Mouse (Mus musculus) thymus, adult 2 months (tissue): ENCODE measurements around the gene Nfya. TPM values are rescaled to one million over a fixed set of nuclear protein-coding genes. Genes with fewer than 3 reads are reported as not detected.

Experiments
- DNase-seq: peaks from one replicate; pipeline ENCODE4 v3.0.0; 2021
- H3K27ac ChIP-seq: fragments of 200-500 bp; 2 replicates; pipeline ENCODE4 v1.5.1; 2012; ENCODE audit warnings: low read length, control low read depth; ENCODE audit not compliant: control insufficient read depth, insufficient read depth
- H3K27me3 ChIP-seq: fragments of 200-500 bp; 2 replicates; pipeline ENCODE4 v1.6.1; 2012; ENCODE audit warnings: mild to moderate bottlenecking, low read length, moderate library complexity, mixed read lengths; ENCODE audit not compliant: control insufficient read depth, insufficient read depth
- H3K36me3 ChIP-seq: fragments of 200-500 bp; 2 replicates; pipeline ENCODE4 v1.6.1; 2012; ENCODE audit warnings: mild to moderate bottlenecking, low read length, moderate library complexity; ENCODE audit not compliant: control insufficient read depth, insufficient read depth
- H3K4me1 ChIP-seq: fragments of 200-500 bp; replicated peaks from 2 replicates; pipeline ENCODE4 v1.6.1; 2012; ENCODE audit warnings: low read length; ENCODE audit not compliant: control insufficient read depth, insufficient read depth
- H3K4me3 ChIP-seq: fragments of 200-500 bp; 2 replicates; pipeline ENCODE4 v1.5.1; 2012; ENCODE audit warnings: mild to moderate bottlenecking, low read length, control low read depth, moderate library complexity; ENCODE audit not compliant: control insufficient read depth, insufficient read depth
- CTCF ChIP-seq: fragments of 200-500 bp; IDR thresholded peaks from 2 replicates; pipeline ENCODE4 v1.5.1; 2012; ENCODE audit warnings: mild to moderate bottlenecking, control low read depth, low read length, moderate library complexity, borderline replicate concordance; ENCODE audit not compliant: control insufficient read depth, poor library complexity, insufficient read depth; ENCODE audit errors: extremely low read depth
- POLR2A ChIP-seq: fragments of 200-500 bp; IDR thresholded peaks from 2 replicates; pipeline ENCODE4 v1.6.1; 2012; ENCODE audit warnings: mild to moderate bottlenecking, low read length, control low read depth, moderate library complexity; ENCODE audit not compliant: control insufficient read depth, poor library complexity, insufficient read depth; ENCODE audit errors: extremely low read depth
- WGBS: fragments of 180-500 bp; shearing (Covaris S2); methylation state at CpG from one replicate; pipeline ENCODE4 v1.1.7; 2018; 5-methylcytosine and 5-hydroxymethylcytosine counted together
- polyA plus RNA-seq: library from polyadenylated mRNA; depleted of rRNA; stranded (reverse); fragments of >200 nt; gene quantifications from 2 replicates; pipeline ENCODE4 v1.2.3, GENCODE M21; 2012

The Nfya gene
- polyA plus RNA-seq, 1 experiment: 210 TPM

DNA sequence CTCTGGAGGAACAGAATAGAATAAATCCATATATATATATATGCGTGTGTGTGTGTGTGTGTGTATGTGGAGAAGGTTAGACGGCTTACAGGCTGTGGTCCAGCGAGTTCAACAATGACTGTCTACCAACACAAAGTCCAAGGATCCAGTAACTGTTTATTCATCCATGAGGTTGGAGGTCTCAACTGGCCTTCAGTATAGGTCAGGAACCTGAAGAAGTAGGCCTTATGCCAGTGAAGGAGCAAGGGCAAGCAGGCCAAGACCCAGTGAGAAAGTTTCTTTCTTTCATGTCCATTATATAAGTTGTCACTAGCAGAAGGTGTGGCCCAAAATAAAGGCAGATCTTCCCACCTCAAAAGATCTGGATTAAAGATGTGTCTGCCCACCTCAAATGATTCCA, 7.0 kb downstream of the Nfya start:
- Histone ChIP-seq H3K27ac (no peak overlapping the region), H3K36me3 (peaks cover 26% of the 10 kb centered on the region), H3K4me1 (peaks cover 7% of the 10 kb centered on the region), H3K4me3 (no peak overlapping the region), H3K27me3 (no peaks in the 10 kb centered on the region)
- TF ChIP-seq POLR2A: no peak
- TF ChIP-seq CTCF: no peak
- WGBS: 98% methylated on average over 3 of the region's 3 CpGs
- no peak for DNase-seq

DNA sequence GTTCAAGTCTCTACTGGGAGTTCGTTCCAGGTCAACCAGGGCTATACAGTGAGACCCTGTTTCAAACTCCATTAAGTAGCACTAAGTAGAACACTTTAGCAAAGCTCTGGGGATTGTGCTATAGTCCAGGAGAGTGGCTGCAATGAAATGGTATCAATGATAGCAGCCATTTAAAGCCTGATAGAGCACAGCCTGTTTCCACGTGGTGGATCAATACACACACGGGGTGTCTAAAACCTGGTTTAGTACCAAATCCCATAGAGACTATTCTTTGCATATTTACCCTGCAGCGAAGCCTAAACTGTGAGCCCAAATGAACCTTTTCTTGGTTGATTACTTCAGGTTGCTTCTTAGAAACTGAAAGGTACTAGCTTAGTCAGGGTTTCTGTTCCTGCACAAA, 8.0 kb downstream of the Nfya start:
- Histone ChIP-seq H3K36me3 (peaks cover 34% of the 10 kb centered on the region), H3K4me3 (no peak overlapping the region), H3K4me1 (peaks cover 4% of the 10 kb centered on the region), H3K27me3 (no peaks in the 10 kb centered on the region), H3K27ac (no peak overlapping the region)
- 93% methylated on average over 4 of the region's 4 CpGs for WGBS
- TF ChIP-seq POLR2A (no peak), CTCF (no peak)
- no peak for DNase-seq

DNA sequence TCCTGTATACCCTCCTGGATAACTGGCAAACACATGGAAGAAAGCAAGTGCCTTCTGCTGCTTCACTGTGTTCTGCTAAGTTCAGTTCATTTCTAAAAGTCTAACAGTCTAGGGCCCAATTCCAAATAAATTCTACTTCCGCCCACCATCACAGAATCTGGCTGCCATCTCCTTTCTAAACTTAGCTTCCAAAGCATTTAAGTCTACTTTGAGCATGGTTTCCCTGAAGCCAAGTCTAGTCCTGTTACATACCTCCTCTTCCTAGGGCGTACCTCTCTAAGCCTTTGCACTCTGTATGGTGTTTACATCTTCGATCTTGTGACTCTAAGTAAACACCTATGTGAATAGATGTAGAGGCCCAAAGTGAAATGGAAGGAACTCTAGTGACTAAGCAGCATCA, 17.1 kb downstream of the Nfya start:
- Histone ChIP-seq H3K27ac (no peak overlapping the region), H3K36me3 (peaks cover 92% of the 10 kb centered on the region), H3K4me1 (no peaks in the 10 kb centered on the region), H3K4me3 (no peak overlapping the region), H3K27me3 (no peaks in the 10 kb centered on the region)
- 98% methylated on average over 3 of the region's 3 CpGs for WGBS
- no peak for DNase-seq
- TF ChIP-seq POLR2A (no peak), CTCF (no peak)

DNA sequence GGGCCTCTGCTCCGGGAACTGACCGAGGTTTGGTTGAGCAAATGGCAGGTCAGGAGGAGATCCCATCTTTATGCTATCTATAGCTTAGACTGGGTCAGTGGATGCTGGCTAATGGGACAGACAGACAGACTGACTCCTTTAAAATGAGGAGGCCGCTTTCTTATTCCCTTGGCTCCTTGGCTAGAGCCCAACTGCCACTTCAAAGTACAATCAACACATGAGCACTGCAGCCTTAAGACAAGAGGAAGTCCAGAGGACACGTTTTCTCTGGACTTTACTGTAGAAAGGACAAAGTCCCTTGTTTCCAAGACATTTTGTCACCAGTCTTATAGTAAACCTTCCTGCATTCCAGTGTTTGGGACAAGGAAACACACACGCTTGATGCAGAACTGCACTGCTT, 18.3 kb downstream of the Nfya start:
- no peak for TF ChIP-seq CTCF
- TF ChIP-seq POLR2A: no peak
- no peak overlapping the region for H3K27ac ChIP-seq
- no peaks in the 10 kb centered on the region for H3K27me3 ChIP-seq
- peaks cover 97% of the 10 kb centered on the region for H3K36me3 ChIP-seq
- no peak overlapping the region for H3K4me3 ChIP-seq
- no peak for DNase-seq
- H3K4me1 ChIP-seq: no peaks in the 10 kb centered on the region
- WGBS: 96% methylated on average over 5 of the region's 5 CpGs

DNA sequence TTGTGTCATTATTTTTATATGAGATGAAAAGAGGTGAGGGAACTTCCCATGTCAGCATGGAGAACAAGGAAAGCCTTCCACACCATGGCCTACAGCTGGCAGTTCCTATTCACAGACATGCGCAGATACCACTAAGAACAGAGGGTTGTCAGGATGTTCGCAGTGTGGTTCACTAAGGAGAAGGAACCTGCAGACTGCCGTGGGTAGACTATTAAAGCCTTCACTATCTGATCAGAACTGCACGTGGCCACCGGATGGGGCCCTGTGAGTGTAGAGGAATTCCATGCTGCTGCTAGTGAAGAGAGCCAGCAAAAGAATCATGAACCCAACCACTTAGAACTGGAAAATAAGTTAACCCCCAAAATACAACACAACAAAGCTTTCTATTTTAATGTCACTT, 20.3 kb downstream of the Nfya start:
- H3K4me1 ChIP-seq: no peaks in the 10 kb centered on the region
- no peak overlapping the region for H3K4me3 ChIP-seq
- H3K36me3 ChIP-seq: peaks cover 80% of the 10 kb centered on the region
- TF ChIP-seq CTCF (no peak), POLR2A (no peak)
- 95% methylated on average over 5 of the region's 5 CpGs for WGBS
- H3K27me3 ChIP-seq: no peaks in the 10 kb centered on the region
- no peak overlapping the region for H3K27ac ChIP-seq
- no peak for DNase-seq

DNA sequence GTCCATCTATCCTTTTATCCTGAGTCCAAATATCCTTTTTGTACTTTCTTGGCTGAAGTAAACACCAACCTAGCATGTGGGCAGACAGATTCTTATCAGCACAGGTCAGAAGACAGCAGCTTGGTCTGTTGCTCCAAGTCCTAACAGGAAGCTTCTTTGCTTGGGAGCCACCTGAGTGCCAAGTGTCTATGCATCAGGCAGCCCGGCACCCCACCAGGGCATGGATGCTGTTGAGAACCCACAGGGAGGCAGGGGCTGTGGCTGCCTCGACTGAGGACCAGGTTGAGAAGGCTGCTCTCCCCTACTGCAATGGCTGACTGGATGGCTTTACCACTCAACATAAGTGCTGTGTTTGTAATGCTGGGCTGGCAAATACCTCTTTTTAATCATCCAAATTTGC, 21.0 kb downstream of the Nfya start:
- no peak for TF ChIP-seq POLR2A
- no peak for TF ChIP-seq CTCF
- Histone ChIP-seq H3K4me3 (no peak overlapping the region), H3K36me3 (peaks cover 72% of the 10 kb centered on the region), H3K27ac (no peak overlapping the region), H3K27me3 (no peaks in the 10 kb centered on the region), H3K4me1 (no peaks in the 10 kb centered on the region)
- 94% methylated on average over 2 of the region's 2 CpGs for WGBS
- no peak for DNase-seq

DNA sequence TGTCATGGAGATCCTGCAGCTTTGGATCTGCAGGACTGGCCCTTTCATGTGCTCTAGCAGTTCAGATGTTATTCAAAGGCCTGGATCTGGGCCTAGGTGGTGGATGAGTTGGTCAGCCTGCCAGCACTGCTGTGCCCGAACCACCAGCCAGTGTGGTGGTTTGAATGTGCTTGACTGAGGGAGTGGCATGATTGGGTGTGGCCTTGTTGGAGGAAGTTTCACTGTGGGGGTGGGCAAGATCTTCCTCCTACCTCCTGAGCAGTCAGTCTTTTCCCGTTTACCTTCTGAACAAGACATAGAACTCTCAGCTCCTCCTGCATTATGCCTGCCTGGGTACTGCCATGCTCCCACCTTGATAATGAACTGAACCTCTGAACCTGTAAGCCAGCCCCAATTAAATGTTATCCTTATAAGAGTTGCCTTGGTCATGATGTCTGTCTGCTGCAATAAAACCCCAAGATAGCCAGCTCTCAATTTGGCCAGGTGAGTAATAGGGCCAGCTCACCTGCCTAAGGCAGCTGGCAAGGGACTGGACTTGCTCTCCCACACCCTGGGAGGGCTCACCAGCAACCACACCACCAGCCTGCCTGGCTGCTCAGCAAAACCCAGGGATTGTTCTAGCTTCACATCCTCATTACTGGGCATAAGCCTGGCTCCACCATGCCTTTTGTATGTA, 23.8 kb downstream of the Nfya start:
- TF ChIP-seq POLR2A: no peak
- no peak for TF ChIP-seq CTCF
- H3K27ac ChIP-seq: no peak overlapping the region
- no peak overlapping the region for H3K4me3 ChIP-seq
- peaks cover 45% of the 10 kb centered on the region for H3K36me3 ChIP-seq
- 34% methylated on average over 2 of the region's 2 CpGs for WGBS
- no peaks in the 10 kb centered on the region for H3K4me1 ChIP-seq
- DNase-seq: no peak
- no peaks in the 10 kb centered on the region for H3K27me3 ChIP-seq
